Mouse (Mus musculus) ES-E14 (cell line): ENCODE measurements at regions not wholly inside any gene's neighbourhood (a gene's known extent, or its start where the extent isn't known, plus 50 kb on each side); places are given as distances from the start of the nearest gene placed in this dataset.

Experiments used
- CHD2 ChIP-seq: IDR thresholded peaks from 2 replicates; pipeline ENCODE4 v1.6.1; 2014; ENCODE audit warnings: mild to moderate bottlenecking, low read depth, low read length, inconsistent platforms
- HCFC1 ChIP-seq: IDR thresholded peaks from 2 replicates; pipeline ENCODE4 v1.6.1; 2012; ENCODE audit warnings: low read length, inconsistent platforms, borderline replicate concordance; ENCODE audit not compliant: insufficient read depth
- ZC3H11A ChIP-seq: IDR thresholded peaks from 2 replicates; pipeline ENCODE4 v1.6.1; 2012; ENCODE audit warnings: low read depth, mild to moderate bottlenecking, inconsistent platforms, low read length, borderline replicate concordance
- ZNF384 ChIP-seq: IDR thresholded peaks from 2 replicates; pipeline ENCODE4 v1.6.1; 2012; ENCODE audit warnings: low read depth, low read length, inconsistent platforms

GRCm38 (mm10) chr15:38151654-38152053 is 726.3 kb downstream of the 4930447A16Rik start:
- TF ChIP-seq ZNF384 (no peak), HCFC1 (no peak), CHD2 (no peak), ZC3H11A (no peak)
